Mouse (Mus musculus) testis, postnatal 10 days (tissue): ENCODE measurements around the gene 4930426L09Rik.

ENCODE experiments used
- DNase-seq: peaks from one replicate; pipeline ENCODE4 v3.0.0; 2021; ENCODE audit warnings: low spot score

Gene 4930426L09Rik

DNA sequence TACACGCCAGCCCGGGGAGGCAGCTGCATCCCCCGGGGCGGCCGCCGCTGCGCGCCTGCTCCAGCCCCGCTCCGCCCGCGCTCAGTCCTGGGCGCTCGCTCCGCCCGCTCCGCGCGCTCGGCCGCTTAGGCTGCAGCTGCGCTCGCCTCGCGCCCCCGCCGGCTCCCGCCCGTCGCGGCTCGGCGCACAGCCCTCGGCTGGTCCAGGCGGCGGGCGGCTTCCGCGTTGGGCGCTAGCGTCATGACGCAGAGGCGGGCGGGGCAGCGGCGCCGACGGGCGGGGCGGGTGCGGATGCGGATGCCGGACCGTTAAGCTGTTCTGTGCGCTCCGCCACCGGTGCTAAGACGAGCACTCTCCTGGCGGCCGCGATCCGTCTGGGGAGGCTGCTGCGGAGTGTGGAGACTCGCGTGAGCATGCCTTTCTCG lies at the start of gene 4930426L09Rik, which contains the start of gene Pip4k2a:
Gene 4930426L09Rik (plus strand): TSS at position 290 of the 425 bp plus-strand sequence.
Gene Pip4k2a (minus strand): TSS at position 73 of the 425 bp plus-strand sequence.
- DNase-seq, result peak; percentile 91

- no peak for DNase-seq
Observed at GRCm38 (mm10) chr2:18948741-18949140, 49.4 kb upstream of the 4930426L09Rik start.

DNA sequence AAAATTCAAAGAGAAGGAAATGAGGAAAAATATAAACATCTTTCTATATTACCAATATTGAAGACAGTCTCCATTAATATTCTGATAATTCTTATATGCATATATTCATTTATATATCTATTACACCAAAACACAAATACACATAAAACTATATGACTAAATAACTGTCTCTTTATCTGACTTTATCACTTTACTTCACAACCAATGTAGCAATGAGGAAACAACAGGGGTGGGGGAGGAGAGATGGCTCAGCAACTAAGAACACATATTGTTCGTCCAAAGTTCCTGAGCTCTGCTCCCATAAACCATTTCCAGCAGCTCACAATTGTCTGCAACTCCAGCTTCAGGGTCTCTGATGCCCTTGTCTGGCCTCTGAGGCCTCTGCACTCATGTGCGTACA lies 47.4 kb upstream of the 4930426L09Rik start:
- no peak for DNase-seq

- no peak for DNase-seq
Observed at GRCm38 (mm10) chr2:18952102-18952673, 46.0 kb upstream of the 4930426L09Rik start.

DNA sequence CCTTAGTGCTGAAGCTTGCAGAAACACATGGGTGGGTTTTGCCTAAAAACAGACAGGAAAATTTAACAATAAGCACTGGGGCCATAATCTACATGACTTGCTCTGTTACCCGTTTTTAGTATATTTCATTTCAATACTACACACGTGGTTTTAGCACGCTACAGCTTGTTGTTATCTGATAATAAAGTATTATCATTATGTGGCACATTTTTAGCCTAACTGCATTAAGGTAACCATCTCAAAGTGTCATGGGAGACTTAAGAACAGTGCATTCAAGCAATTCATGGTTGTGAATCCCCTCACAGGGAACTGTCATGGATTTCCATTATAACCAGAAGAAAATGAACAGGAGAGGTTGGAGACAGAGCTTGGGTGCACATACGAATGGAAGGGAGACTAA lies 43.7 kb upstream of the 4930426L09Rik start:
- no peak for DNase-seq

DNA sequence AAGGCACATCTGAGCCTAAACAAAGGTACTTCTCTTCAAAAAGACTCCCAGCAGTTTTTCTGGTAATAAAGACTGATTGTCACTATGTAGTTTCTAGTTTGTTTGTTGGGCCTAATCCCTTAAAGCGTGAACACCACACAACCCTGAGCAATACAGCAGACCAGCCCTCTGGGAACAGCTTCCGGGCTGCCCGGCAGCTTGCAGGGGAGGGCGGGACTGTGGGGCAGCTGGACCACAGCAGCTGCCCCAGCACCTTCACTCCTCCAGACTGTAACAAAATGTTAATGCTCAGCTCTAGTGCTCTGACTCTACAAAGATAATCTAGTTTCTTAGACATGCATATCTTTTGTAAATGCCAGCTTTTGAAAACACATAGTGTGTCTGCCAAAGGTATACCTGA lies 43.1 kb upstream of the 4930426L09Rik start:
- no peak for DNase-seq

DNA sequence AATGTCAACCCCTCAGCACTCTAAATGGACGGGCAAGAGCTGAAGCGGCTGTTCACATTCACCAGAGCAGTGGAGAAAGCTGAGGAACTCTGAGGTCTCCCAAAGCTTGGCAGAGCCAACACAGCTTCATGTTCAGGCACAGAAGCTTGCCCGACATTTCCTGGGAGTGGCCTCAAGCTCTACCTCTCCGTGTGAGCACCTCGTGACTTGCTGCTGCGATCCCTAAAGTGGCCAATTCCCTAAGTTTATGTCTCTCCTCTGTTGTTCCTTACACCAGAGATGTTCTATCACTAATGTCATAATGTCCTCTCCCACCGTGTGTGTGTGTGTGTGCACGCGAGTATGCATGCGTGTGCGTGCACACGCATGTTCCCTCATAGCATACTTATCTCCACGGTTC lies 42.5 kb upstream of the 4930426L09Rik start:
- no peak for DNase-seq

GRCm38 (mm10) chr2:18956424-18956823 lies 41.7 kb upstream of the 4930426L09Rik start:
- no peak for DNase-seq

GRCm38 (mm10) chr2:18956945-18957344 lies 41.2 kb upstream of the 4930426L09Rik start:
- DNase-seq, result no peak

DNA sequence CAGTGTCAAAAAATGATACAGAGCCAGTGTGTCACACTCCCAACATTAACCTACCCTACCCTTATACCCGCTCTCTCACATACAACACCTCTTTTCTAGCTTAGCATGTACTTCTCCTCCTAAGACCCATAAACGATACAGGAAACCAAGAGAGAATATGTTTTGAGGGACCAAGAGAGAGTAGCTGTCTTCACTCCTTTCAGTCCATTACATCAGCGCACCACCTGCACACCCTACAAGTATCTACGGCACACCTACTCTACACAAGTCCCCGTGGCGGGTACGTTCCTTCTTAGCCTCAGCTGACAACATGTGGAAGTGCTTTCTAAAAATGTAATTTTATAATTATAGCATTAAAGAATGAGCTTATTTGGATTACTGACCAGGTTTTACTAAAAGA lies 40.7 kb upstream of the 4930426L09Rik start:
- no peak for DNase-seq

DNA sequence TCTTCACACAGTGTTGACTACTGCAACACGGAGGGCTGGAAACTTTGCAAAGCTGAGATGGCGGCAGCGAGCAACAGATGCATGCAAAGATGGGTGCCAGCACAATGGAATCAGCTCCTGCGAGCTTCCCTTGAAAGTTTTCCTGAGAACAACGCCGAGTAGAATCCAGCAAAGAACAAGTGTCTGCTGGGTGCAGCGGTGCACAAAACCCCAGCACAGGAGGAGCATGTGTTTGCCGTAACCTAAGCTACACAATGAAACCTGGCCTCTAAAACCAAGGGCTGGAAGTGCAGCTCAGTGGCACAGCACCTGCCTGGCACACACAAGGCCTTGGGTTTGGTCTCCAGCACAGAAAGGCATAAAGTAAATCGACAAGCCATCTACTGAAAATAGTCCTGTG lies 40.1 kb upstream of the 4930426L09Rik start:
- no peak for DNase-seq

- DNase-seq, result no peak
Observed at GRCm38 (mm10) chr2:18958501-18958900, 39.6 kb upstream of the 4930426L09Rik start.

- DNase-seq, result no peak
Observed at GRCm38 (mm10) chr2:18959008-18959407, 39.1 kb upstream of the 4930426L09Rik start.

DNA sequence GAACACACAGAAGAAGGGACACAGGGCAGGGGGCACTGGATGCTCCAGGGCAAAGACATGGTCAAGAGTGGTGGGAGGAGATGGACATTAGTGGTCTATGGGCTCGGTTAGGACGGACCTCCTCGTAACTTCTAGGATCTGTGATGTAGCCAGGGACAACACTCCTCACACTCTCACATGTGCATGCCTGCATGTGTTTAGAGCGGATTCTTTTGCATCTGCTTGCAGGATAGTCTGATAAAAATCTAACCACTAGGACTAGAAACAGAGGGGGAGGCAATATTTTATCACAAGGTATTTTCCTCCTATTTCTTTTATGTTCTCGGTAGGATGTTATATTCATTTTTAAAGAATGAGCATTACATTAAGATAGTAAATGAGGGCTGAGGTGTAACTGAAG lies 38.6 kb upstream of the 4930426L09Rik start:
- DNase-seq, result no peak

GRCm38 (mm10) chr2:18960376-18960973 lies 37.7 kb upstream of the 4930426L09Rik start:
- DNase-seq, result no peak

DNA sequence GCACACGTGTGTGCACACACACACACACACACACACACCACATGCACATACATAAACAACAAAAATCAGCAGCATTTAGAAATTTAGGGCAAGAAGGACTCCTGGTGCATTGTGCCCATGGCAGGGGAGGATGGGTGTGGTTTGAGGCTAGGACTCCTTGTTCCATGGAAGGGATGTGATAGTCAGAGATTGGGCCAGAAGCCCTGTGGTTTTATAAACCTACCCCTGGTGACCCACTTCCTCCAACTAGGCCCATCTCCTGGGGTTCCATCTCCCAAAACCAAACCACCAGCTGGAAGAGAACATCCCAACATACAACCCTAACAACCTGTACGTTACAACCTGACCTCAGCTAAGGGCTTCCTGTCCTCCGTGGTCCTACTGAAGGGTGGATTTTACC lies 35.6 kb upstream of the 4930426L09Rik start:
- no peak for DNase-seq

- DNase-seq, result no peak
Observed at GRCm38 (mm10) chr2:18963286-18964040, 34.7 kb upstream of the 4930426L09Rik start.

- no peak for DNase-seq
Observed at GRCm38 (mm10) chr2:18965108-18965507, 33.0 kb upstream of the 4930426L09Rik start.

GRCm38 (mm10) chr2:18965950-18966349 lies 32.2 kb upstream of the 4930426L09Rik start:
- no peak for DNase-seq

GRCm38 (mm10) chr2:18966566-18966965 lies 31.6 kb upstream of the 4930426L09Rik start:
- no peak for DNase-seq

DNA sequence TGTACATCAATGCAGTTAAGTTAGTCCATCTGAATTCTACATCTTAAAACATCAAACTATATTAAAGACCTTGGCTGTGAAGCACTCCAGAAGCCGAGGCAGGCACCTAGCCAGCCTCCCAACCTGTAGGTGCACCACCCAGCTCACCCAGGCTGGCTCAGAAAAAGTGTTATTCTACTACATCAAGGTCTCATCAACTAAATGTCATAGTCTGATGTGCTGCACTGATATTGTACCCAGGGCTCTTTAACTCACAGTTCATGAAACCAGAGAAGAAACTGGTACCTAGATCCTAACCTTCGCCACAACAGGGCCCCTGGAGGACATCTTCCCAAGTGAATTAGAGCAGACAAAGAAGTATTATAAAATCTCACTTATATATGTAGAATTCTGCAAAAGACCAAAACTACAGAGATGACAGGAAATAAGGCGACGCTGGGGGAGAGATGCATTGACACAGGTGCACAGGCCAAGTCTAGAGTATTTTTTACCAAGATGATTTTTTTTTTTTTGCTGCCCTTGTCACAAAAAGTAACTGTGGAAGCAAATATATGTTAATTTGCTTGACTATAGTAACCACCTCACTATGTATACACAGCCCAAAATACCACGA lies 30.6 kb upstream of the 4930426L09Rik start:
- no peak for DNase-seq

DNA sequence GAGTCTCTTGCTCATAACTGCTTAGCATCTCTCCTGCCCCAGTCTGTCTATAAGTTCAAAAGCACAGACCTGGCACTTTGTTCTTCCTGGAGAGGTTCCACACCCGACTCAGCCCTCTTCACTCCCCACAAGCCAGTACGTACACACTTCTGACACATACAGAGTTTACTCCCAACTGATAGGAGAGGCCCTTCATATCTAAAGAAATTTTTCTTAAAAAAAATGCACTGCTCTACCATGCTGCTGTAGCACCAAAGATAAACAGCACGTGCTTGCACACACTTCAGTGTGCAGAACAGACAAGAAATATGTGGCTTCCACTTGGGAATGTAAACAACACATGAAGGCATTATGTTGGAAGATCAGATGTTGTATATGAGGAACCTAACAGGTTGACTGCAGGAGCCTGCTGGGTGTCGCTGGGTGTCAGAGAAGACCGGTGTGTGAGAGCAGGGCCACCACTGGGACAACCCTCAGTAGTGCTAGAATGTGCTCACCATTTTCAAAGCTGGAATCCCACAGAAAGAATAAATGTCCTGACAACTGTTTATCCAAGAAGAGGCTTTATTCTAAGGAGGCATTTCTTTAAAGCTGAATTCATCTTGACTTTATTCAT lies 29.0 kb upstream of the 4930426L09Rik start:
- DNase-seq, result no peak
